Mouse (Mus musculus) A20 (cell line): ENCODE data around the gene Olfr492.

ENCODE experiments used
- DNase-seq: peaks from one replicate; pipeline ENCODE4 v3.0.0-alpha.2; 2011; ENCODE audit warnings: low read depth, low spot score

Gene Olfr492

DNA sequence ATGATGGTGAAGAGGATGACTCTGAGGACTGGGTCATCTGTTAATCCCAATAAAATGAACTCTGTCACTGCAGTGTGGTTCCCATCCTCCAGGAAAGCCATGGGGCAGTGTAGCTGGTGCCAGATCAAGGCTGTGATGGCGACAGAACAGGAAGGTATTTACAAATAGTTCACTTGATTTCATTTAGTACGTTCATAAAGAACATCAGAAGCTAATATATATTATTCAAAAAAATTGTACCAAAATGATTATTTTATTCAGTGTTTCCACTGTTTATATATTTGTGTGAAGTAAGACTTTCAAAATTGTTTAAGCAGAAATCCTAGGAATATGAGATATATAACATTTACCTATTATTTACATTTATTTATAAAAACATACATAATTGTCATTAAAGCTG lies at the start of gene Olfr492:
TSS of gene Olfr492 (minus strand) at position 101 of the 400 bp plus-strand sequence.
- no peak for DNase-seq

DNA sequence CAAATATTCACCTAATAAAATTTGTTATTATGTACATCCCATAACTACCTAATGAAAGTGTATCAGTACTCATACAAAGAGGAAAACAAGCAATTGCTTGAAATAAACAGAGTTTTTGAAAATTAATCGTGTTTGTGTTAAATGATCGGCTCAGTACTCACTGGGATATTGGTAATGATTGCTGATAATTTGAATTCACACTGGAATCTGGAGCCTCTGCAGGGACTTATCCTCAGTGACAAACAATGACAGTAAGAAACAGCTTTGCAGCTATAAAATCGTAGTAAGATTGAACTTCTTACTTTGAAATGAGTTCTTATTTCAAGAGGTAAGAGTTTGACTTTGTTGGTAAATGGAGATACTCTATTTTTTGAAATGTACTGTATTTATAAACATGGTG lies 41.6 kb upstream of the Olfr492 start, which contains the start of gene Olfr494:
TSS of gene Olfr494 (plus strand) at position 301 of the 400 bp plus-strand sequence.
- no peak for DNase-seq

DNA sequence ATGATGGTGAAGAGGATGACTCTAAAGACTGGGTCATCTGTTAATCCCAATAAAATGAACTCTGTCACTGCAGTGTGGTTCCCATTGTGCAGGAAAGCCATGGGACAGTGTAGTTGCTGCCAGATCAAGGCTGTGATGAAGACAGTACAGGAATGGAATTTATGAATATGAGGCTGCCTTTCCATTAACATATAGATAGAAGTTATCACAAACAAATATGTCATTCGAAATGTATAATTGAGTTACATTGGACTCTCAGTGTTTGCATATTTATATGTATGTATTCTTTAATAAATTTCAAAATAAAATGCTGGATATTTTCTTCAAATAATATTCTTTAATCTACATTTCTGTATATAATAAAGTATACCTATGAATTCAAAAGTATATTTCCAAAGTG lies 23.4 kb upstream of the Olfr492 start, which contains the start of gene Olfr493:
TSS of gene Olfr493 (minus strand) at position 101 of the 400 bp plus-strand sequence.
- no peak for DNase-seq

GRCm38 (mm10) chr7:108313151-108313550 lies 10.3 kb downstream of the Olfr492 start, which contains the start of gene Olfr491:
Olfr491 (plus strand) TSS chr7:108313451.
- no peak for DNase-seq

DNA sequence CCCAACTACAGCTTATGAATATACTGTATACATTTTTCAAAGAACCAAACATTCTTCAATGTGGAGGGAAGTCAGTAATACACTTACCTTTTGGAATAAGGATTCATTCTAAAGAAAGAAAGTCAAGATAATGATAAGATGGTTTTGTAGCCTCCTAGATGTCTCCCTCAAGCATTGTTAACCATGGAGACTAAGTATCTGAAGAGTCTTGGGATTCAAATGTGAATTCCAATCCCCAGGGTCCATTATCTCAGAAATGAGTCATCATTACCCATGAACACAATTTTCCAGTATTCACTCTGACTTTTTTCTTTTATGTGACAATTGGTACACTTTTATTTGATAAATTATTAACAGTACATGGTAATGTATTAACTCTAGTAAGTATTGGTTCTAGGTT lies 34.6 kb downstream of the Olfr492 start, which contains the start of gene Olfr490:
TSS of gene Olfr490 (minus strand) at position 101 of the 400 bp plus-strand sequence.
- DNase-seq: no peak
